Mouse (Mus musculus) gastrocnemius, postnatal 10 days (tissue): Measurements from ENCODE around the gene Abi3. TPM values are rescaled to one million over a fixed set of nuclear protein-coding genes. Genes with fewer than 3 reads are reported as not detected.

ENCODE experiments used
- DNase-seq: peaks from one replicate; pipeline ENCODE4 v3.0.0; 2021; ENCODE audit warnings: mixed read lengths
- total RNA-seq, 2 experiments: library from RNA; stranded (reverse); gene quantifications; 2 replicates each; pipeline ENCODE4 v1.2.3; 2021

The Abi3 gene
- total RNA-seq, 2 experiments from 2014 or later = 3.4 to 7.1 TPM

- no peak for DNase-seq
Observed at GRCm38 (mm10) chr11:95825625-95826024, 16.7 kb downstream of the Abi3 start.

- DNase-seq = peak; percentile 88
Observed at GRCm38 (mm10) chr11:95824877-95825243, 17.4 kb downstream of the Abi3 start.

GRCm38 (mm10) chr11:95824071-95824876 lies 18.0 kb downstream of the Abi3 start, which contains the start of gene Phospho1:
Phospho1 (plus strand) TSS chr11:95824499.
- DNase-seq = peak; percentile 95

- no peak for DNase-seq
Observed at GRCm38 (mm10) chr11:95822437-95822836, 19.8 kb downstream of the Abi3 start.

- no peak for DNase-seq
Observed at GRCm38 (mm10) chr11:95821511-95821910, 20.8 kb downstream of the Abi3 start.

- DNase-seq = no peak
Observed at GRCm38 (mm10) chr11:95819138-95819537, 23.1 kb downstream of the Abi3 start.

- DNase-seq = no peak
Observed at GRCm38 (mm10) chr11:95815412-95815811, 26.9 kb downstream of the Abi3 start.

- DNase-seq = no peak
Observed at GRCm38 (mm10) chr11:95814857-95815256, 27.4 kb downstream of the Abi3 start.

GRCm38 (mm10) chr11:95814101-95814500 lies 28.2 kb downstream of the Abi3 start:
- DNase-seq = no peak

- DNase-seq = no peak
Observed at GRCm38 (mm10) chr11:95812224-95812623, 30.1 kb downstream of the Abi3 start.

- no peak for DNase-seq
Observed at GRCm38 (mm10) chr11:95811741-95812140, 30.5 kb downstream of the Abi3 start.

GRCm38 (mm10) chr11:95810828-95811227 lies 31.4 kb downstream of the Abi3 start:
- DNase-seq = no peak

GRCm38 (mm10) chr11:95809603-95810002 lies 32.7 kb downstream of the Abi3 start:
- DNase-seq = no peak

- DNase-seq = no peak
Observed at GRCm38 (mm10) chr11:95808448-95809011, 33.7 kb downstream of the Abi3 start.

GRCm38 (mm10) chr11:95807884-95808283 lies 34.4 kb downstream of the Abi3 start:
- DNase-seq = no peak

GRCm38 (mm10) chr11:95805527-95805926 lies 36.7 kb downstream of the Abi3 start:
- DNase-seq = no peak

GRCm38 (mm10) chr11:95805010-95805409 lies 37.3 kb downstream of the Abi3 start:
- DNase-seq = no peak

- no peak for DNase-seq
Observed at GRCm38 (mm10) chr11:95795582-95795981, 46.7 kb downstream of the Abi3 start.

- no peak for DNase-seq
Observed at GRCm38 (mm10) chr11:95794201-95794600, 48.1 kb downstream of the Abi3 start.

GRCm38 (mm10) chr11:95792950-95793509 lies 49.2 kb downstream of the Abi3 start:
- no peak for DNase-seq

GRCm38 (mm10) chr11:95791787-95792186 lies 50.5 kb downstream of the Abi3 start:
- DNase-seq = no peak

GRCm38 (mm10) chr11:95789451-95789891 lies 52.8 kb downstream of the Abi3 start:
- no peak for DNase-seq

GRCm38 (mm10) chr11:95786511-95786910 lies 55.8 kb downstream of the Abi3 start:
- no peak for DNase-seq
